10 mouse cellular contexts compared by ENCODE assay signal in genomic region chr2:167629665-167630209, GRCm38 (mm10). TPM values are rescaled to one million over a fixed set of nuclear protein-coding genes. Genes with fewer than 3 reads are reported as not detected.
A peak's percentile ranks its signal among the peaks of the same experiment; 100 is the strongest.
DNase-seq lines count a peak whose midpoint lies in the region; ATAC-seq and TF ChIP-seq lines count a peak whose summit lies in the region.
"Had no signal": no experiment of that assay in that cellular context is flagged by ENCODE, and none has a peak within 500 bp of the region (broad histone marks: within the 10 kb centered on the region; RNA-seq: fewer than 3 reads in every experiment).

No protein-coding gene starts in this region.

- no peaks in the 10 kb centered on the region for H3K27me3 ChIP-seq in kidney, embryonic 14.5 days (ENCODE audit: control insufficient read depth, insufficient read depth, low read length)
- no peaks in the 10 kb centered on the region for H3K27me3 ChIP-seq in embryonic facial prominence, embryonic 12.5 days
- no peaks in the 10 kb centered on the region for H3K27me3 ChIP-seq in intestine, embryonic 16.5 days (replicated peaks; ENCODE audit: control insufficient read depth, insufficient read depth, low read length)
- no peaks in the 10 kb centered on the region for H3K27me3 ChIP-seq in midbrain, embryonic 16.5 days (ENCODE audit: control insufficient read depth, insufficient read depth, low read depth, low read length)
- H3K27me3 ChIP-seq: Patski had no signal

- H3K9me3 ChIP-seq in kidney, embryonic 14.5 days (ENCODE audit: control insufficient read depth, low read length): no peaks in the 10 kb centered on the region
- no peaks in the 10 kb centered on the region for H3K9me3 ChIP-seq in embryonic facial prominence, embryonic 12.5 days
- no peaks in the 10 kb centered on the region for H3K9me3 ChIP-seq in intestine, embryonic 16.5 days (ENCODE audit: control insufficient read depth, low read length)
- no peaks in the 10 kb centered on the region for H3K9me3 ChIP-seq in midbrain, embryonic 16.5 days (replicated peaks; ENCODE audit: control insufficient read depth, low read length, poor library complexity, severe bottlenecking)

- intact Hi-C loops in left cerebral cortex, adult 2 months (cut with DNase I): no loop called here

- H3K4me3 ChIP-seq in kidney, embryonic 14.5 days (ENCODE audit: low read length): no peak overlapping the region
- H3K4me3 ChIP-seq in embryonic facial prominence, embryonic 12.5 days: peak overlapping the region; percentile 96; the same call in 1 of the 2 replicates
- peak overlapping the region; percentile 92 for H3K4me3 ChIP-seq in intestine, embryonic 16.5 days (ENCODE audit: low read length)
- H3K4me3 ChIP-seq in midbrain, embryonic 16.5 days (ENCODE audit: low read depth, low read length): no peak overlapping the region; the same call in 1 of the 2 replicates
- no peak overlapping the region for H3K4me3 ChIP-seq in left cerebral cortex, adult 2 months

- TF ChIP-seq CTCF in left cerebral cortex, adult 2 months (IDR thresholded peaks at IDR 0.05): no peak

- DNase-seq in kidney, postnatal 10 days: no peak
- DNase-seq in testis, postnatal 14 days (ENCODE audit: low spot score): no peak
- DNase-seq in thymus, postnatal 4 days: no peak
- DNase-seq in left cerebral cortex, adult 2 months (ENCODE audit: extremely low spot score in 1 of 2, low spot score in 2 of 2): no peak

- H3K4me2 ChIP-seq in kidney, embryonic 14.5 days (replicated peaks; ENCODE audit: low read depth, low read length): no peak overlapping the region; the same call in 1 of the 2 replicates
- peak overlapping the region; percentile 82 for H3K4me2 ChIP-seq in embryonic facial prominence, embryonic 12.5 days (replicated peaks)
- H3K4me2 ChIP-seq in intestine, embryonic 16.5 days (ENCODE audit: low read depth, low read length): peak overlapping the region; percentile 95
- H3K4me2 ChIP-seq in midbrain, embryonic 16.5 days (ENCODE audit: low read length): peak overlapping the region; percentile 76; the same call in 1 of the 2 replicates

- no peak for ATAC-seq in kidney, embryonic 14.5 days (ENCODE audit: low FRiP score, low TSS enrichment)
- ATAC-seq in embryonic facial prominence, embryonic 12.5 days (ENCODE audit: insufficient number of reproducible peaks, insufficient read depth, low FRiP score, low TSS enrichment): no peak
- no peak for ATAC-seq in intestine, embryonic 16.5 days
- no peak for ATAC-seq in midbrain, embryonic 16.5 days
- ATAC-seq: Patski had no signal

- H3K4me1 ChIP-seq in kidney, embryonic 14.5 days (ENCODE audit: control insufficient read depth, insufficient read depth, low read length): peaks cover 33% of the 10 kb centered on the region
- peaks cover 36% of the 10 kb centered on the region for H3K4me1 ChIP-seq in embryonic facial prominence, embryonic 12.5 days
- peaks cover 48% of the 10 kb centered on the region for H3K4me1 ChIP-seq in intestine, embryonic 16.5 days (ENCODE audit: control insufficient read depth, insufficient read depth, low read length)
- H3K4me1 ChIP-seq in midbrain, embryonic 16.5 days (ENCODE audit: control insufficient read depth, insufficient read depth, low read length): peaks cover 36% of the 10 kb centered on the region

- WGBS in kidney, embryonic 14.5 days: 77% methylated on average over 11 of the region's 11 CpGs
- 76% methylated on average over 11 of the region's 11 CpGs for WGBS in embryonic facial prominence, embryonic 12.5 days
- 69% methylated on average over 11 of the region's 11 CpGs for WGBS in intestine, embryonic 16.5 days
- 67% methylated on average over 11 of the region's 11 CpGs for WGBS in midbrain, embryonic 16.5 days

- no peak overlapping the region for H3K27ac ChIP-seq in kidney, embryonic 14.5 days (ENCODE audit: low read depth, low read length)
- H3K27ac ChIP-seq in embryonic facial prominence, embryonic 12.5 days: no peak overlapping the region
- H3K27ac ChIP-seq in intestine, embryonic 16.5 days (ENCODE audit: low read length): peak overlapping the region; percentile 60
- no peak overlapping the region for H3K27ac ChIP-seq in midbrain, embryonic 16.5 days (ENCODE audit: low read length)
- no peak overlapping the region for H3K27ac ChIP-seq in left cerebral cortex, adult 2 months

- H3K9ac ChIP-seq in kidney, embryonic 14.5 days (ENCODE audit: low read depth, low read length): peak overlapping the region; percentile 96
- H3K9ac ChIP-seq in embryonic facial prominence, embryonic 12.5 days: no peak overlapping the region
- peak overlapping the region; percentile 96 for H3K9ac ChIP-seq in intestine, embryonic 16.5 days (ENCODE audit: low read depth, low read length)
- no peak overlapping the region for H3K9ac ChIP-seq in midbrain, embryonic 16.5 days (ENCODE audit: low read depth, low read length)

- peaks cover 16% of the 10 kb centered on the region for H3K36me3 ChIP-seq in kidney, embryonic 14.5 days (ENCODE audit: control insufficient read depth, insufficient read depth, low read length)
- peaks cover 26% of the 10 kb centered on the region for H3K36me3 ChIP-seq in embryonic facial prominence, embryonic 12.5 days
- H3K36me3 ChIP-seq in intestine, embryonic 16.5 days (ENCODE audit: control insufficient read depth, insufficient read depth, low read length): 0 out of 2 replicates have a peak, but pooled peaks cover 4% of the 10 kb centered on the region
- no peaks in the 10 kb centered on the region for H3K36me3 ChIP-seq in midbrain, embryonic 16.5 days (ENCODE audit: control insufficient read depth, insufficient read depth, low read length)

RNA-seq across cellular contexts. Expression of gene Ube2v1, which starts 2.2 kb away (rescaled TPM):
- polyA plus RNA-seq in kidney, embryonic 14.5 days (2014; fragmentation: Nextera tagmentation; extraction: Ambion mirVana): 212 and 283 TPM in 2 replicates
- polyA plus RNA-seq in embryonic facial prominence, embryonic 12.5 days (2016; fragmentation: Nextera tagmentation; extraction: Ambion mirVana): 256 and 272 TPM in 2 replicates
- 273 and 293 TPM in 2 replicates for polyA plus RNA-seq in intestine, embryonic 16.5 days (2015; fragmentation: Nextera tagmentation; extraction: Ambion mirVana)
- 321 and 344 TPM in 2 replicates for polyA plus RNA-seq in midbrain, embryonic 16.5 days (2015; fragmentation: Nextera tagmentation; extraction: Ambion mirVana)
- total RNA-seq in left cerebral cortex, adult 2 months (2021): 100 to 1,000 TPM; 244 to 274 TPM

RNA-seq across cellular contexts. Expression of gene Gm20431, which starts 31.6 kb away (rescaled TPM):
- 5.6 and 6.1 TPM in 2 replicates for polyA plus RNA-seq in kidney, embryonic 14.5 days (2014; fragmentation: Nextera tagmentation; extraction: Ambion mirVana)
- polyA plus RNA-seq in embryonic facial prominence, embryonic 12.5 days (2016; fragmentation: Nextera tagmentation; extraction: Ambion mirVana): 10.8 and 16.2 TPM in 2 replicates
- polyA plus RNA-seq in intestine, embryonic 16.5 days (2015; fragmentation: Nextera tagmentation; extraction: Ambion mirVana): 2.0 and 3.2 TPM in 2 replicates
- polyA plus RNA-seq in midbrain, embryonic 16.5 days (2015; fragmentation: Nextera tagmentation; extraction: Ambion mirVana): 7.7 and 9.2 TPM in 2 replicates
- 10 to 100 TPM; 29.1 to 38.0 TPM for total RNA-seq in left cerebral cortex, adult 2 months (2021)
- total RNA-seq: common myeloid progenitor, adult 5-6 weeks had no signal

RNA-seq across cellular contexts. Expression of gene Cebpb, which starts 59.0 kb away (rescaled TPM):
- polyA plus RNA-seq in kidney, embryonic 14.5 days (2014; fragmentation: Nextera tagmentation; extraction: Ambion mirVana): 7.7 and 8.3 TPM in 2 replicates
- polyA plus RNA-seq in embryonic facial prominence, embryonic 12.5 days (2016; fragmentation: Nextera tagmentation; extraction: Ambion mirVana): 7.1 and 7.8 TPM in 2 replicates
- 0.65 and 0.93 TPM in 2 replicates for polyA plus RNA-seq in intestine, embryonic 16.5 days (2015; fragmentation: Nextera tagmentation; extraction: Ambion mirVana)
- polyA plus RNA-seq in midbrain, embryonic 16.5 days (2015; fragmentation: Nextera tagmentation; extraction: Ambion mirVana): 0.37 and 0.60 TPM in 2 replicates
- 10 to 100 TPM; 15.1 to 19.2 TPM for total RNA-seq in left cerebral cortex, adult 2 months (2021)

RNA-seq across cellular contexts. Expression of gene Tmem189, which starts 59.9 kb away (rescaled TPM):
- polyA plus RNA-seq in kidney, embryonic 14.5 days (2014; fragmentation: Nextera tagmentation; extraction: Ambion mirVana): 37.9 and 52.8 TPM in 2 replicates
- 45.0 and 46.9 TPM in 2 replicates for polyA plus RNA-seq in embryonic facial prominence, embryonic 12.5 days (2016; fragmentation: Nextera tagmentation; extraction: Ambion mirVana)
- 28.6 and 33.7 TPM in 2 replicates for polyA plus RNA-seq in intestine, embryonic 16.5 days (2015; fragmentation: Nextera tagmentation; extraction: Ambion mirVana)
- polyA plus RNA-seq in midbrain, embryonic 16.5 days (2015; fragmentation: Nextera tagmentation; extraction: Ambion mirVana): 29.7 and 30.3 TPM in 2 replicates
- 10 to 100 TPM; 42.3 to 43.0 TPM for total RNA-seq in left cerebral cortex, adult 2 months (2021)

Comparison
In these comparisons a context has a peak if more than half of its experiments do, and no peak if none do; other contexts are left out.
1. H3K4me3 ChIP-seq: peak in embryonic facial prominence, embryonic 12.5 days (single experiment) and intestine, embryonic 16.5 days (single experiment); none in kidney, embryonic 14.5 days (single experiment), midbrain, embryonic 16.5 days (single experiment) and left cerebral cortex, adult 2 months (single experiment).
2. H3K9ac ChIP-seq: peak in kidney, embryonic 14.5 days (single experiment) and intestine, embryonic 16.5 days (single experiment); none in embryonic facial prominence, embryonic 12.5 days (single experiment) and midbrain, embryonic 16.5 days (single experiment).